Mouse (Mus musculus): Measurements from ENCODE around the gene Fsd2. TPM values are rescaled to one million over a fixed set of nuclear protein-coding genes. Genes with fewer than 3 reads are reported as not detected.

The Fsd2 gene
- polyA plus RNA-seq, 1 experiment from 2014 or later = not detected

GRCm38 (mm10) chr7:81542934-81543333, 23.8 kb downstream of the Fsd2 start:
- Histone ChIP-seq H3K4me3 (ENCODE audit: low read depth, low read length) (no peak overlapping the region), H3K9ac (ENCODE audit: low read length) (no peak overlapping the region), H3K9me3 (ENCODE audit: control insufficient read depth, low read length) (no peaks in the 10 kb centered on the region), H3K36me3 (ENCODE audit: control insufficient read depth, insufficient read depth, low read length) (no peaks in the 10 kb centered on the region), H3K27me3 (replicated peaks; ENCODE audit: control insufficient read depth, insufficient read depth, low read length) (no peaks in the 10 kb centered on the region), H3K4me1 (replicated peaks; ENCODE audit: control insufficient read depth, insufficient read depth, low read length) (no peaks in the 10 kb centered on the region), H3K4me2 (ENCODE audit: low read length) (no peak overlapping the region), H3K27ac (ENCODE audit: low read depth) (no peak overlapping the region)
- WGBS = 70% methylated on average over 8 of the region's 8 CpGs
- ATAC-seq (replicated peaks; ENCODE audit: low FRiP score, low TSS enrichment, low read depth) (no peak), DNase-seq (ENCODE audit: low spot score) (no peak)

GRCm38 (mm10) chr7:81541924-81542524, 24.7 kb downstream of the Fsd2 start:
- Histone ChIP-seq H3K4me1 (replicated peaks; ENCODE audit: control insufficient read depth, insufficient read depth, low read length) (no peaks in the 10 kb centered on the region), H3K9ac (ENCODE audit: low read length) (no peak overlapping the region), H3K4me2 (ENCODE audit: low read length) (no peak overlapping the region), H3K4me3 (ENCODE audit: low read depth, low read length) (no peak overlapping the region), H3K9me3 (ENCODE audit: control insufficient read depth, low read length) (no peaks in the 10 kb centered on the region), H3K27ac (ENCODE audit: low read depth) (no peak overlapping the region), H3K36me3 (ENCODE audit: control insufficient read depth, insufficient read depth, low read length) (no peaks in the 10 kb centered on the region), H3K27me3 (replicated peaks; ENCODE audit: control insufficient read depth, insufficient read depth, low read length) (no peaks in the 10 kb centered on the region)
- WGBS = 83% methylated on average over 7 of the region's 7 CpGs
- no peak for ATAC-seq (replicated peaks; ENCODE audit: low FRiP score, low TSS enrichment, low read depth)
- no peak for DNase-seq (ENCODE audit: low spot score)

- DNase-seq (ENCODE audit: low spot score) (no peak), ATAC-seq (replicated peaks; ENCODE audit: low FRiP score, low TSS enrichment, low read depth) (no peak)
- Histone ChIP-seq H3K4me2 (ENCODE audit: low read length) (no peak overlapping the region), H3K9me3 (ENCODE audit: control insufficient read depth, low read length) (no peaks in the 10 kb centered on the region), H3K4me1 (replicated peaks; ENCODE audit: control insufficient read depth, insufficient read depth, low read length) (no peaks in the 10 kb centered on the region), H3K36me3 (ENCODE audit: control insufficient read depth, insufficient read depth, low read length) (no peaks in the 10 kb centered on the region), H3K4me3 (ENCODE audit: low read depth, low read length) (no peak overlapping the region), H3K9ac (ENCODE audit: low read length) (no peak overlapping the region), H3K27ac (ENCODE audit: low read depth) (no peak overlapping the region), H3K27me3 (replicated peaks; ENCODE audit: control insufficient read depth, insufficient read depth, low read length) (no peaks in the 10 kb centered on the region)
- 54% methylated on average over 1 of the region's 1 CpGs for WGBS
These were observed 25.7 kb downstream of the Fsd2 start for GRCm38 (mm10) chr7:81540999-81541398.

- Histone ChIP-seq H3K4me2 (ENCODE audit: low read length) (no peak overlapping the region), H3K9me3 (ENCODE audit: control insufficient read depth, low read length) (no peaks in the 10 kb centered on the region), H3K9ac (ENCODE audit: low read length) (no peak overlapping the region), H3K27me3 (replicated peaks; ENCODE audit: control insufficient read depth, insufficient read depth, low read length) (no peaks in the 10 kb centered on the region), H3K4me3 (ENCODE audit: low read depth, low read length) (no peak overlapping the region), H3K36me3 (ENCODE audit: control insufficient read depth, insufficient read depth, low read length) (peaks cover 12% of the 10 kb centered on the region), H3K4me1 (replicated peaks; ENCODE audit: control insufficient read depth, insufficient read depth, low read length) (no peaks in the 10 kb centered on the region), H3K27ac (ENCODE audit: low read depth) (no peak overlapping the region)
- DNase-seq (ENCODE audit: low spot score) (no peak), ATAC-seq (replicated peaks; ENCODE audit: low FRiP score, low TSS enrichment, low read depth) (no peak)
- WGBS = 28% methylated on average over 2 of the region's 2 CpGs
These were observed 27.2 kb downstream of the Fsd2 start for GRCm38 (mm10) chr7:81539565-81539964.

- ATAC-seq (replicated peaks; ENCODE audit: low FRiP score, low TSS enrichment, low read depth) = no peak
- 76% methylated on average over 2 of the region's 2 CpGs for WGBS
These were observed 28.6 kb downstream of the Fsd2 start for GRCm38 (mm10) chr7:81538070-81538675.

GRCm38 (mm10) chr7:81536478-81536877, 30.3 kb downstream of the Fsd2 start:
- Histone ChIP-seq H3K4me3 (ENCODE audit: low read depth, low read length) (no peak overlapping the region), H3K9ac (ENCODE audit: low read length) (no peak overlapping the region), H3K27me3 (replicated peaks; ENCODE audit: control insufficient read depth, insufficient read depth, low read length) (no peaks in the 10 kb centered on the region), H3K4me1 (replicated peaks; ENCODE audit: control insufficient read depth, insufficient read depth, low read length) (no peaks in the 10 kb centered on the region), H3K27ac (ENCODE audit: low read depth) (no peak overlapping the region), H3K9me3 (ENCODE audit: control insufficient read depth, low read length) (0 out of 2 replicates have a peak, but pooled peaks cover 7% of the 10 kb centered on the region), H3K36me3 (ENCODE audit: control insufficient read depth, insufficient read depth, low read length) (peaks cover 42% of the 10 kb centered on the region), H3K4me2 (ENCODE audit: low read length) (no peak overlapping the region)
- ATAC-seq (replicated peaks; ENCODE audit: low FRiP score, low TSS enrichment, low read depth) = no peak
- no peak for DNase-seq (ENCODE audit: low spot score)
- 88% methylated on average over 4 of the region's 4 CpGs for WGBS

More at GRCm38 (mm10) chr7:81538070-81538675, 28.6 kb downstream of the Fsd2 start:
- H3K4me1 ChIP-seq (replicated peaks; ENCODE audit: control insufficient read depth, insufficient read depth, low read length) = no peaks in the 10 kb centered on the region
- H3K36me3 ChIP-seq (ENCODE audit: control insufficient read depth, insufficient read depth, low read length) = peaks cover 26% of the 10 kb centered on the region
- H3K27me3 ChIP-seq (replicated peaks; ENCODE audit: control insufficient read depth, insufficient read depth, low read length) = no peaks in the 10 kb centered on the region
- 0 out of 2 replicates have a peak, but pooled peaks cover 7% of the 10 kb centered on the region for H3K9me3 ChIP-seq (ENCODE audit: control insufficient read depth, low read length)
- no peak overlapping the region for H3K4me2 ChIP-seq (ENCODE audit: low read length)
- H3K4me3 ChIP-seq (ENCODE audit: low read depth, low read length) = no peak overlapping the region
- DNase-seq (ENCODE audit: low spot score) = no peak
- H3K9ac ChIP-seq (ENCODE audit: low read length) = no peak overlapping the region
- no peak overlapping the region for H3K27ac ChIP-seq (ENCODE audit: low read depth)

GRCm38 (mm10) chr7:81531462-81531861, 35.3 kb downstream of the Fsd2 start:
- no peak overlapping the region for H3K9ac ChIP-seq (ENCODE audit: low read length)
- WGBS = 73% methylated on average over 1 of the region's 1 CpGs
- no peak for DNase-seq (ENCODE audit: low spot score)
- H3K27me3 ChIP-seq (replicated peaks; ENCODE audit: control insufficient read depth, insufficient read depth, low read length) = no peaks in the 10 kb centered on the region
- no peak overlapping the region for H3K4me3 ChIP-seq (ENCODE audit: low read depth, low read length)
- H3K4me2 ChIP-seq (ENCODE audit: low read length) = no peak overlapping the region
- 0 out of 2 replicates have a peak, but pooled peaks cover 7% of the 10 kb centered on the region for H3K9me3 ChIP-seq (ENCODE audit: control insufficient read depth, low read length)
- peaks cover 83% of the 10 kb centered on the region for H3K36me3 ChIP-seq (ENCODE audit: control insufficient read depth, insufficient read depth, low read length)
- no peaks in the 10 kb centered on the region for H3K4me1 ChIP-seq (replicated peaks; ENCODE audit: control insufficient read depth, insufficient read depth, low read length)
- no peak for ATAC-seq (replicated peaks; ENCODE audit: low FRiP score, low TSS enrichment, low read depth)
- no peak overlapping the region for H3K27ac ChIP-seq (ENCODE audit: low read depth)

GRCm38 (mm10) chr7:81528918-81529317, 37.8 kb downstream of the Fsd2 start:
- H3K4me1 ChIP-seq (replicated peaks; ENCODE audit: control insufficient read depth, insufficient read depth, low read length) = peaks cover 11% of the 10 kb centered on the region
- no peak overlapping the region for H3K4me3 ChIP-seq (ENCODE audit: low read depth, low read length)
- no peak overlapping the region for H3K27ac ChIP-seq (ENCODE audit: low read depth)
- H3K4me2 ChIP-seq (ENCODE audit: low read length) = no peak overlapping the region
- H3K36me3 ChIP-seq (ENCODE audit: control insufficient read depth, insufficient read depth, low read length) = peaks cover 69% of the 10 kb centered on the region
- no peak overlapping the region for H3K9ac ChIP-seq (ENCODE audit: low read length)
- H3K27me3 ChIP-seq (replicated peaks; ENCODE audit: control insufficient read depth, insufficient read depth, low read length) = no peaks in the 10 kb centered on the region
- no peak for ATAC-seq (replicated peaks; ENCODE audit: low FRiP score, low TSS enrichment, low read depth)
- DNase-seq (ENCODE audit: low spot score) = no peak
- 85% methylated on average over 8 of the region's 8 CpGs for WGBS
- H3K9me3 ChIP-seq (ENCODE audit: control insufficient read depth, low read length) = 0 out of 2 replicates have a peak, but pooled peaks cover 1% of the 10 kb centered on the region

- DNase-seq (ENCODE audit: low spot score) (no peak), ATAC-seq (replicated peaks; ENCODE audit: low FRiP score, low TSS enrichment, low read depth) (no peak; the same call in none of the 2 replicates)
- H3K36me3 ChIP-seq (ENCODE audit: control insufficient read depth, insufficient read depth, low read length) = peaks cover 18% of the 10 kb centered on the region
- no peaks in the 10 kb centered on the region for H3K27me3 ChIP-seq (replicated peaks; ENCODE audit: control insufficient read depth, insufficient read depth, low read length)
- peaks cover 16% of the 10 kb centered on the region for H3K4me1 ChIP-seq (replicated peaks; ENCODE audit: control insufficient read depth, insufficient read depth, low read length)
- H3K4me3 ChIP-seq (ENCODE audit: low read depth, low read length) = peak overlapping the region; percentile 98
- WGBS = 6% methylated on average over 13 of the region's 13 CpGs
- H3K27ac ChIP-seq (ENCODE audit: low read depth) = peak overlapping the region; percentile 94
- no peaks in the 10 kb centered on the region for H3K9me3 ChIP-seq (ENCODE audit: control insufficient read depth, low read length)
- peak overlapping the region; percentile 59 for H3K4me2 ChIP-seq (ENCODE audit: low read length)
- H3K9ac ChIP-seq (ENCODE audit: low read length) = peak overlapping the region; percentile 73
These were observed 43.1 kb downstream of the Fsd2 start for GRCm38 (mm10) chr7:81523663-81524017.

Measured in intestine, embryonic 14.5 days (tissue).